Mouse (Mus musculus): ENCODE measurements around the gene Plch1. TPM values are rescaled to one million over a fixed set of nuclear protein-coding genes. Genes with fewer than 3 reads are reported as not detected.

The Plch1 gene
- 1.1 and 1.2 TPM in 2 replicates for polyA plus RNA-seq (2015; fragmentation: Nextera tagmentation; extraction: Ambion mirVana)

DNA sequence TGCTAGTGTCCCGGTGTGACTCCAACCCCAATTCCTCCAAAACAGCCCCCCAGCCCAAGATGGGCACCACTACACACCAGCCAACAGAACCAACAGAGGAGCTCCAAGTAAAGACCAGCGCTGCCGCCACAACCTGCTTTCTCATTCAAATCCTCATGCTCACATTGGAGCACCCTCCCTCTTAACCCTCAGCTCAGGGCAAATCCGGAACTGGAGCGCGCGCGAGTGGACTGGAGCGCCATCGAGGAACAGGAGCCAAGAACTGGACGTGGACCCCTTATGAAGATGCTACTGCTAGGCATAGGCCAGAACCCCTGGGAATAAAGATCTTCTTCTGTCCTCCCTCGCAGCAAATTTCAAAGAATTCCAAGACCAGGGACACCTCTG is at the start of gene Plch1:
TSS of gene Plch1 (minus strand) at position 164 of the 387 bp plus-strand sequence.
- no peaks in the 10 kb centered on the region for H3K9me3 ChIP-seq
- peak within 1 kb of the TSS; percentile 100 for H3K4me2 ChIP-seq
- ATAC-seq (ENCODE audit: insufficient number of reproducible peaks, low FRiP score, low TSS enrichment, low read depth) = no peak
- under 1% methylated on average over 12 of the region's 12 CpGs for WGBS
- H3K4me1 ChIP-seq = peaks cover 9% of the 10 kb centered on the region
- H3K27ac ChIP-seq = no peak within 1 kb of the TSS
- no peaks in the 10 kb centered on the region for H3K36me3 ChIP-seq
- H3K9ac ChIP-seq = peak within 1 kb of the TSS; percentile 33
- peak within 1 kb of the TSS; percentile 58 for H3K4me3 ChIP-seq
- peaks cover 24% of the 10 kb centered on the region; the same call in 1 of the 2 replicates for H3K27me3 ChIP-seq

DNA sequence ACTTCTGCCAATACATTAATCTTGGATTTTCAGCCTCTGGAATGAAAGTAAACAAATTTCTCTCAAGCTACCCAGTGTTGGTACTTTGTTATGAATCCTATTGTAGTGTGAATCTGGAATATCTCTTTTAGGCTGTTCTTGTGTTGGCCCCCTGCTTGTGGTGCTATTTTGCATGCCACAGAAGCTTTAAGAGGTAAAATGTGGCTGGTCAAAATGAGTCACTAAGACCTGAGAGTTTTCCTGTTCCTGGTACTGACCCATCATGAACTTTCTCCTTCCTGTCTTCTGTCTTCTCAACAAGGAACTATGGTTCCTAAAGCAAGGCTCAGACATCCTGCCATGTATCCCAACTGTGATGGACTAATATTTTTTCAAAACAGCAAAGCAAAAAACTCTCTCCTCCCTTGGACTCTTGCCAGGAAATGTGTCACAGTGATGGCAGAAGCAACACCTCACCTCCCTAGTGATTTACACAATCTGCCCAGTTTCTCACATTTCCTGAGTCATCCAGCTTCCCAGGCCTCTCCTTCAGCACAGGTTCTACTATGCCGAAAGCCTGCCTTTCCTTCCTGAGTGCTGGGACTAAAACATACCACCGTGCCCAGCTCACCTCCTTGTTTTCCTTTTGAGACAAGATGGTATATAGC is 42.1 kb upstream of the Plch1 start:
- Histone ChIP-seq H3K27me3 (no peaks in the 10 kb centered on the region), H3K4me1 (no peaks in the 10 kb centered on the region), H3K4me2 (no peak overlapping the region), H3K27ac (no peak overlapping the region), H3K36me3 (peaks cover 14% of the 10 kb centered on the region; the same call in 1 of the 2 replicates), H3K4me3 (no peak overlapping the region), H3K9me3 (no peaks in the 10 kb centered on the region), H3K9ac (no peak overlapping the region)
- 84% methylated on average over 2 of the region's 2 CpGs for WGBS
- ATAC-seq (ENCODE audit: insufficient number of reproducible peaks, low FRiP score, low TSS enrichment, low read depth) = no peak

DNA sequence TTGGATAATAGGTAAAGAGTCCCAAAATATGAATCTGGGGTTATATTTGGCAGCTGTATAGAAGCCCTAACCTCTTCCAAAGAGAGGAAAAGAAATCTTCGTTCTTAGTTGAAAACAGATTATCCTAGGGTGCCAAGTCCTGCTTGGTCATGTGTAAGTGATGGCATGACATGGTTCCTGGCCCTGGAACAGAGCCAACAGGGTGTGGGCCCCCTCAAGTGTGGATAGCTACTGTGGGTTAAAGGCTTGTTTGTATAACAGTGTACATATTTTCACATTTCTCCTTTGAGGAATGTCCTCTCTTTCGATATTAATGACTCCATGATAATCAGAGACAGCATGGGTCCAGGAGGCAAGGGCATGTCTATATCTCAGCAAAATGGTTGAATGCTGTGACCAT is 39.7 kb upstream of the Plch1 start:
- Histone ChIP-seq H3K4me3 (no peak overlapping the region), H3K36me3 (peaks cover 6% of the 10 kb centered on the region; the same call in 1 of the 2 replicates), H3K4me2 (no peak overlapping the region), H3K9ac (no peak overlapping the region), H3K4me1 (no peaks in the 10 kb centered on the region), H3K27ac (no peak overlapping the region), H3K9me3 (no peaks in the 10 kb centered on the region), H3K27me3 (no peaks in the 10 kb centered on the region)
- WGBS = 86% methylated on average over 2 of the region's 2 CpGs
- no peak for ATAC-seq (ENCODE audit: insufficient number of reproducible peaks, low FRiP score, low TSS enrichment, low read depth)

DNA sequence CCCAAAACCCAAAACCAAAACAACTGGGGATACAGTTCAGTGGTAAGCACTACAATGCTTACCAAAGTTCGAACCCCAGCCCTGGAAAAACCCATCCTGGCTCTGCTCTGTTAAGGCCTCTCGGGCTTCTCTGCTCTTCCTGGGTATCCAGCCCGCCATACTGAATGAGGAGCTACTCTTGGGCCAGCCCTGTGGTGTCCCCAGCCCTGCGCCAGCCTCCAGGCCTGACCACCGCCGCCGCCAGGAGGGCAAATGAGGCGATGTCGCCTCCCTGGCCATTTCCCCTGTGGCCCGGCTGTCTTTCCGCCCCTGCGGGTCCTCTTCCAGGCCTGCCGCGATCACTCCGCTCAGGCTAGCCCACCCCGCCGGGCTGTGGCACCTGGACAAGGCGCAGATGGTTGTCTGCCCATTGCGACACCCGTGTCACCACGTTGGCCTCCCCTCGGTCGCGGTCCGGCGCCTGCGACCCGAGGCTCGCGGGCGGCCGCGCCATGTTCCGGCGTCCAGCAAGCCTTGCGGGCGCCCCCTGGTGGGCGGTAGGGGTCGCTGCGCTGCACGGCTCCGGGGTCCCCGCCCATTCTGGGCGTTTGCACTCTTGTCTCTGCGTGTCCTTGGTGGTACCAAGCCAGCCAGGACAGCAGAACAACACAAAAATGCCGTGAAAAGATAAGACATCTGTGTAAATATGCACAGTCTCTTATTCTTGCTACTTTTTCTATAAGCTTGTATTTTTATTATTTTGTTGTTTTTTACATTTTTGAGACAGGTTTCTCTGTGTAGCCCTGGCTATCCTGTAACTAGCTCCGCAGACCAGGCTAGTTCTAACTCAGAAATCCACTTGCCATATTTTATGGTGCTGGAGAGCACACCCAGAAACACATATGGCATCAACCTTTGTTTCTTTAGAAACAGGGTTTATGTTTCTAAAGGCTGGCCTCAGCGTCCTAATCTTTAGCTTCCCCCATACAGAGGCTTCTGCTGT is 29.9 kb upstream of the Plch1 start, which contains the start of gene E130311K13Rik:
TSS of gene E130311K13Rik (minus strand) at position 595 of the 982 bp plus-strand sequence.
- peak within 1 kb of the TSS; percentile 61 for H3K27ac ChIP-seq
- ATAC-seq (ENCODE audit: insufficient number of reproducible peaks, low FRiP score, low TSS enrichment, low read depth) = peak; percentile 87
- peak within 1 kb of the TSS; percentile 95 for H3K9ac ChIP-seq
- peak within 1 kb of the TSS; percentile 72 for H3K4me3 ChIP-seq
- no peaks in the 10 kb centered on the region for H3K9me3 ChIP-seq
- 5% methylated on average over 48 of the region's 48 CpGs for WGBS
- no peaks in the 10 kb centered on the region for H3K4me1 ChIP-seq
- H3K36me3 ChIP-seq = no peaks in the 10 kb centered on the region
- H3K27me3 ChIP-seq = no peaks in the 10 kb centered on the region
- peak within 1 kb of the TSS; percentile 64 for H3K4me2 ChIP-seq

DNA sequence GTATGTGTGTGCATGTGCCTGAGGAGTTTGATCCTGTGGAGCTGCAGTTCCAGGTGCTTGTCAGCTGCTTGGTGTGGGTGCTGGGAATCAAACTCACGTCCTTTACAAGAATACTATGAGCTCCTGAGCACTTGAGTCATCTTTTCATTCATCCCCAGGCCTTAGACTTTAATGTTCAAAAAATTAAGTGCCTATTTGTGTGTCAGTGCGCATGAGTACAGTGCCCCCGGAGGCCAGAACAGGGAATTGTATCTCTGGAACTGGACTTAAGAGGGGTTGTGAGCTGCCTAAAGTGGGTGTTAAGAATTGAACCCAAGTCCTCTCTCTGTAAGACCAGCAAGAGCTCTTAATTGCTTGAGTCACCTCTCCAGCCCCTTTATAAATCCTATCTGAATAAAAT is 20.4 kb upstream of the Plch1 start:
- peaks cover 17% of the 10 kb centered on the region for H3K36me3 ChIP-seq

DNA sequence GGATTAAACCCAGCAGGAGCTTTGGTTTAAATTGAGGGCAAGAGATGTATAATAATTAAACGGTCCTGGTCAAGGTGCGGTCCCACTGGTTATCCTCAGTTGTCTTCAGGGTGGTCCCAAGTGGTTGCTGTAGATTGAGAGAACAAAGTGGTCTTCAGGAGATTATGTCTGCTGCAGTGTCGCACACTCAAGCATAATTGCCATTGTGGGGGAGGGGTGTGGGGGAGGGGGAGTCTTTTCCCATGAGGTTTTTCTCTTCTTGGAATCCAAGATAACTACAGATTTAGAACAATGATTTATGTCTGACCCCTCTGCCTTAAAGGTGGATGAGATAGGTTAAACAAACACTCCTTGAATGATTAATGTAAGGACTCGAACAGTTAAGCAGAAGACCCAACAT is 11.0 kb upstream of the Plch1 start:
- H3K9ac ChIP-seq = no peak overlapping the region
- no peaks in the 10 kb centered on the region; the same call in 1 of the 2 replicates for H3K27me3 ChIP-seq
- 75% methylated on average over 4 of the region's 4 CpGs for WGBS
- H3K36me3 ChIP-seq = peaks cover 8% of the 10 kb centered on the region; the same call in 1 of the 2 replicates
- H3K9me3 ChIP-seq = no peaks in the 10 kb centered on the region
- 0 out of 2 replicates have a peak, but pooled peaks cover under 1% of the 10 kb centered on the region for H3K4me1 ChIP-seq
- no peak overlapping the region for H3K27ac ChIP-seq
- H3K4me2 ChIP-seq = no peak overlapping the region
- H3K4me3 ChIP-seq = no peak overlapping the region
- no peak for ATAC-seq (ENCODE audit: insufficient number of reproducible peaks, low FRiP score, low TSS enrichment, low read depth)

More for the DNA sequence above, 20.4 kb upstream of the Plch1 start:
- H3K4me3 ChIP-seq = no peak overlapping the region
- no peaks in the 10 kb centered on the region for H3K27me3 ChIP-seq
- H3K4me2 ChIP-seq = no peak overlapping the region
- 66% methylated on average over 3 of the region's 3 CpGs for WGBS
- no peak overlapping the region for H3K9ac ChIP-seq
- ATAC-seq (ENCODE audit: insufficient number of reproducible peaks, low FRiP score, low TSS enrichment, low read depth) = no peak
- H3K9me3 ChIP-seq = no peaks in the 10 kb centered on the region
- no peak overlapping the region for H3K27ac ChIP-seq
- H3K4me1 ChIP-seq = no peaks in the 10 kb centered on the region

DNA sequence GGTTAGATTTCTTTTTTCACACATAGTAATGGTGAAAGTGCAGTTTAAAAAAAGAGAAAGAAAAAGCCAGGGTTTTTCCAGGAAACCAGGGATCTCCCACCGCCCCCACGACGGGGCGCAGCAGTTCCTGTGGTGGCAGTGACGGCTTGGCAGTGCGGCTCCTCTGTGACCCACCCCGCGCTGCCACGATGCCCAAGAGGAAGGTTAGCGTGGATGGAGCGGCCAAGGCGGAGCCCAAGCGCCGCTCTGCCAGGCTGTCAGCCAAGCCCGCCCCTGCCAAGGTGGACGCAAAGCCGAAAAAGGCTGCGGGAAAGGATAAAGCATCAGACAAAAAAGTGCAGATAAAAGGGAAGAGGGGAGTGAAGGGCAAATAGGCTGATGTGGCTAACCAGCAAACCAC is 6.0 kb upstream of the Plch1 start:
- H3K36me3 ChIP-seq = no peaks in the 10 kb centered on the region

DNA sequence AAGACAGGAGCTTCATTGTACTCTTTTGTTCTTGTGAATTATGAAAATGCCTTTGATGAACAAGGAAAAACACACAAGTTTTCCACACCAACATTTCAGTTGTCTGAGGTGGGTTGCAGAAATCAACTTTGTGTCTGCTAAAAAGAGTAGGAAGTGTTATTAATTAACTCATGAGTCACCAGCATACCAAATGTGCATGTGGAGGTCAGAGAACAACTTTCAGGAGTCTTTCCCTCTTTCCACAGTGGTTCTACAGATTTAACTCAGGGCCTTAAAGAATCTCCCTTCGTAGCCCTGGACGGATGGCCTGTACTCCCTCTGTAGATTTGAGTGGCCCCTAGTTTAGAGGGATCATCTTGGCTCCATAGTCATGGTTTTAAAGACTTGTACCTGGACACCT is 4.9 kb upstream of the Plch1 start:
- Histone ChIP-seq H3K4me2 (no peak overlapping the region), H3K4me1 (peaks cover 11% of the 10 kb centered on the region), H3K9me3 (no peaks in the 10 kb centered on the region), H3K4me3 (no peak overlapping the region), H3K9ac (no peak overlapping the region), H3K27ac (no peak overlapping the region), H3K36me3 (no peaks in the 10 kb centered on the region), H3K27me3 (peaks cover 18% of the 10 kb centered on the region; the same call in 1 of the 2 replicates)
- no peak for ATAC-seq (ENCODE audit: insufficient number of reproducible peaks, low FRiP score, low TSS enrichment, low read depth)
- 86% methylated on average over 2 of the region's 2 CpGs for WGBS

More for the DNA sequence above, 6.0 kb upstream of the Plch1 start:
- 2% methylated on average over 18 of the region's 18 CpGs for WGBS
- H3K27ac ChIP-seq = no peak overlapping the region
- H3K4me2 ChIP-seq = peak overlapping the region; percentile 56
- no peak for ATAC-seq (ENCODE audit: insufficient number of reproducible peaks, low FRiP score, low TSS enrichment, low read depth)
- H3K9me3 ChIP-seq = no peaks in the 10 kb centered on the region
- peak overlapping the region; percentile 32 for H3K4me3 ChIP-seq
- peaks cover 9% of the 10 kb centered on the region; the same call in 1 of the 2 replicates for H3K27me3 ChIP-seq
- H3K9ac ChIP-seq = no peak overlapping the region
- 0 out of 2 replicates have a peak, but pooled peaks cover 3% of the 10 kb centered on the region for H3K4me1 ChIP-seq

DNA sequence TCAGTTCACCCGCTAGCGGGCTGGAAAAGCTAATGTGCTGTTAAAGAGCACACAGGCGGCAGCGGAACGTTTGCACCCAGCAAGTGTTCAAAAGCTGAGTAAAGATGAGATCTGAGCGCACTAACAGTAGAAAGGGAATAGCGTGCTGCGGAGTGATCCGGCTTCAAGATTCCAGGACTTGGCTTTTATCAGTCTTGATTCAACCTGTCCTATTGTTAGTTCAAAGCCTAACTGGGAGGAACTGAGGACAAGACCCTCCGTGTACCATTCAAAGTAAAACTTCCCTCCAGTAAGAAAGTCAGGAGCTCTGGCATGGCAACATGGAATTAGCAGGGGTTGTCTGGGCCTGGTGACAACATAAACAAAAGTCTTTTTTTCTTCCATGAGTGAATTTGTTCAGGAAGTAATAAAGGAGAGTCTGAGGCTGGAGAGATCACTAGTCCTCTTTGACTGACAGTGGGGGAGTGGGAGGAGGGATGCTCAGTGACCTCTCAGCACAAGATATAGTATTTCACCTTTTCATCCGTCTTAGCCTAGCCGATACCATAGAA is 824 bp upstream of the Plch1 start:
- no peak overlapping the region for H3K9ac ChIP-seq
- H3K4me2 ChIP-seq = peak overlapping the region; percentile 100
- WGBS = 6% methylated on average over 12 of the region's 12 CpGs
- no peak for ATAC-seq (ENCODE audit: insufficient number of reproducible peaks, low FRiP score, low TSS enrichment, low read depth)
- no peak overlapping the region for H3K27ac ChIP-seq
- peak overlapping the region; percentile 58; the same call in 1 of the 2 replicates for H3K4me3 ChIP-seq
- H3K36me3 ChIP-seq = no peaks in the 10 kb centered on the region
- H3K27me3 ChIP-seq = peaks cover 24% of the 10 kb centered on the region; the same call in 1 of the 2 replicates
- peaks cover 9% of the 10 kb centered on the region for H3K4me1 ChIP-seq
- H3K9me3 ChIP-seq = no peaks in the 10 kb centered on the region

DNA sequence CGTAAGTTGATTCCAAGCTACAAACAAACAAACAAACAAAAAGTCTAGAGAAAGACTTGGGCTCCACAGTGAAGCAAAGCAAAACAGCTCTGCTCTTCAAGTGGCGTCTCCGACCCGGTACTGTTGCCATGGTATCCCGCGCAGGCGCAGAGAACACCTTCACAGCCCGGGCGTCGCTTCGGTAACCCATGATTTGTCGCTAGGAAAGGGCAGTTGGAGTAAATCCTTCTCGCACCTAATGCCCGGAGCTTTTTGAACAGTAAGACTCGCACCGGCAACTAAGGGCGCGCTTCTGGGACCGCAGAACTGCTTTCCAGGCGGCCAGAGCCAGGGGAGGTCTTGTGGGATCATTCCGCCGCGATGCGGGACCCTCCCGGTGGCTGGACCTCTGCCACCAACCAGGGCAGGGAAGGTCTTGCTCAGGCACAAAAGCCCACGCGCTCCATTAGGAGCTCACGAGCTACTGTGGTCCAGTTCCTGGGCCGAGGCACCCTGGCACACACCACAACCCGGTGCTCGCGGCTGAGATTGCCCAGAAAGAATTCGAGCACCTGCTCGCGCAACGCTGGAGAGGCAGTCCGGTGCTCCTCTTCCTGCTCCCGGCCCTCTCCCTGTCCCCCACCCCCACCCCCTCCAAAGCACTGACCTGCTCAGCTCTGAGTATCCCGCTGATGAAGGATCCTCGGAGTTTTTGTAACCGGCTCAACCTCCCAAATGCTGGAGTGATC is 527 bp downstream of the Plch1 start:
- Histone ChIP-seq H3K9ac (peak overlapping the region; percentile 33), H3K27me3 (peaks cover 24% of the 10 kb centered on the region; the same call in 1 of the 2 replicates), H3K4me1 (peaks cover 9% of the 10 kb centered on the region), H3K4me3 (peak overlapping the region; percentile 58), H3K27ac (no peak overlapping the region), H3K4me2 (peak overlapping the region; percentile 100), H3K36me3 (no peaks in the 10 kb centered on the region), H3K9me3 (no peaks in the 10 kb centered on the region)
- WGBS = under 1% methylated on average over 41 of the region's 41 CpGs
- ATAC-seq (ENCODE audit: insufficient number of reproducible peaks, low FRiP score, low TSS enrichment, low read depth) = no peak

DNA sequence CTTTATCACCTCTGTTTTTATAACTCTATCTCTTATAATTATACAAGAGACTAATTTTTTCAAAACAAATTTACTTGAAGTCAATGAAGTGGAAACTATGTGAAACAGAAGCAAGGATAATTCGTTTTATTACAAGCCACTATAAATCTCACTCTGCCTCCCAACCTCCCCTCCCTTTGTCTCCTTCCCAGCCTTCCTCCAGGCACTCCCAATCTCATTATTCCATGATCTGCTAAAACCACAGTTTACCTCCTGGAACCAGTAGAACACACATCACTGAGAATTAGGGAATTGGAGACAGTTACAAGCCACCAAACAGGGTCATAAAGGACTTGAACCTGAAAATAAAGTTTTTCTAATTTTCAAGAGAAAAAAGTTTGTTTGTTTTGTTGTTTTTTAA is 2.1 kb downstream of the Plch1 start:
- H3K27ac ChIP-seq = no peak overlapping the region
- H3K9ac ChIP-seq = no peak overlapping the region
- WGBS = 23% methylated on average over 1 of the region's 1 CpGs
- no peaks in the 10 kb centered on the region for H3K36me3 ChIP-seq
- peaks cover 24% of the 10 kb centered on the region; the same call in 1 of the 2 replicates for H3K27me3 ChIP-seq
- H3K4me2 ChIP-seq = no peak overlapping the region
- H3K9me3 ChIP-seq = no peaks in the 10 kb centered on the region
- peaks cover 9% of the 10 kb centered on the region for H3K4me1 ChIP-seq
- ATAC-seq (ENCODE audit: insufficient number of reproducible peaks, low FRiP score, low TSS enrichment, low read depth) = no peak
- H3K4me3 ChIP-seq = no peak overlapping the region

All from limb, embryonic 15.5 days (tissue).